Mouse (Mus musculus): ENCODE measurements around the gene Gpc3.

- TF ChIP-seq MYOD1 (IDR thresholded peaks at IDR 0.05; ENCODE audit: control insufficient read depth in 1 of 3, insufficient read length in 2 of 3, low read depth in 2 of 3), result no peak
- no peak for TF ChIP-seq POLR2AphosphoS2 (IDR thresholded peaks at IDR 0.05; ENCODE audit: insufficient read length, low read depth)
- TF ChIP-seq POLR2A (IDR thresholded peaks at IDR 0.05; ENCODE audit: insufficient read length, low read depth), result no peak
Measured at GRCm38 (mm10) chrX:52616152-52616551, 2.4 kb upstream of the Gpc3 start.
